Mouse (Mus musculus) CH12.LX (cell line): Measurements from ENCODE around the gene Ttc30b. TPM values are rescaled to one million over a fixed set of nuclear protein-coding genes. Genes with fewer than 3 reads are reported as not detected.

ENCODE experiments used
- DNase-seq: peaks from one replicate; pipeline ENCODE4 v3.0.0-alpha.2; 2013; ENCODE audit errors: extremely low read depth
- H3K27ac ChIP-seq: 2 replicates; pipeline ENCODE4 v1.5.1; 2012; ENCODE audit warnings: low read depth, mild to moderate bottlenecking, control low read depth, moderate library complexity; ENCODE audit not compliant: insufficient read depth
- H3K27me3 ChIP-seq: replicated peaks from 2 replicates; pipeline ENCODE3; 2012; ENCODE audit warnings: inconsistent platforms
- H3K36me3 ChIP-seq, 2 experiments: replicated peaks in 1 of 2; 2 replicates each; pipeline versions ENCODE3 to v1.6.1; 2012; ENCODE audit warnings: inconsistent platforms in 1 of 2, low read length in 1 of 2, mild to moderate bottlenecking in 1 of 2, mixed read lengths in 1 of 2, moderate library complexity in 1 of 2; ENCODE audit not compliant: control insufficient read depth in 1 of 2, insufficient read depth in 1 of 2
- H3K4me1 ChIP-seq, 2 experiments: 2 replicates each; pipeline ENCODE4 v1.6.1; 2012; ENCODE audit warnings: inconsistent platforms in 1 of 2, moderate library complexity in 1 of 2; ENCODE audit not compliant: insufficient read depth in 2 of 2, control insufficient read depth in 1 of 2
- H3K4me2 ChIP-seq: 2 replicates; pipeline ENCODE4 v1.6.1; 2012; ENCODE audit warnings: low read depth, mild to moderate bottlenecking, control low read depth; ENCODE audit not compliant: poor library complexity, insufficient read depth, severe bottlenecking
- H3K4me3 ChIP-seq, 3 experiments: fragments of 150-350 bp in 1 of 3; sonication (generic) in 1 of 3; replicated peaks in 1 of 3; 2 replicates each; pipeline versions ENCODE3 to v1.5.1; 2011 to 2012; ENCODE audit warnings: low read depth in 2 of 3, low read length in 2 of 3, mild to moderate bottlenecking in 2 of 3, moderate library complexity in 2 of 3, control low read depth in 1 of 3, improper control_type of control experiment in 1 of 3, inconsistent platforms in 1 of 3, mixed read lengths in 1 of 3; ENCODE audit not compliant: poor library complexity in 1 of 3
- H3K79me2 ChIP-seq: replicated peaks from 2 replicates; pipeline ENCODE4 v1.6.1; 2012; ENCODE audit warnings: mild to moderate bottlenecking, moderate library complexity; ENCODE audit not compliant: control insufficient read depth, poor library complexity, insufficient read depth, severe bottlenecking; ENCODE audit errors: extremely low read depth
- H3K9ac ChIP-seq: 2 replicates; pipeline ENCODE4 v1.6.1; 2012; ENCODE audit warnings: low read depth, mild to moderate bottlenecking, control low read depth, moderate library complexity; ENCODE audit not compliant: insufficient read depth
- H3K9me3 ChIP-seq: replicated peaks from 2 replicates; pipeline ENCODE3; 2012; ENCODE audit warnings: low read length, inconsistent platforms, mixed read lengths
- CHD2 ChIP-seq: IDR thresholded peaks from 2 replicates; pipeline ENCODE4 v1.6.1; 2011; ENCODE audit warnings: low read length, improper control_type of control experiment
- CTCF ChIP-seq, 2 experiments: IDR thresholded peaks in 1 of 2; conservative IDR thresholded peaks in 1 of 2; 2 replicates each; pipeline ENCODE4 v1.5.1; 2011 to 2012; ENCODE audit warnings: low read depth in 2 of 2, low read length in 2 of 2, improper control_type of control experiment in 1 of 2, inconsistent platforms in 1 of 2, mild to moderate bottlenecking in 1 of 2, moderate library complexity in 1 of 2
- EP300 ChIP-seq: IDR thresholded peaks from 2 replicates; pipeline ENCODE4 v1.6.1; 2011; ENCODE audit warnings: low read length, improper control_type of control experiment
- JUN ChIP-seq: IDR thresholded peaks from 2 replicates; pipeline ENCODE4 v1.6.1; 2011; ENCODE audit warnings: low read depth, mild to moderate bottlenecking, low read length, improper control_type of control experiment, moderate library complexity; ENCODE audit not compliant: insufficient read depth
- MAFK ChIP-seq: IDR thresholded peaks from 2 replicates; pipeline ENCODE4 v1.6.1; 2011; ENCODE audit warnings: low read length, improper control_type of control experiment; ENCODE audit not compliant: insufficient replicate concordance
- MAZ ChIP-seq: IDR thresholded peaks from 2 replicates; pipeline ENCODE4 v1.6.1; 2012; ENCODE audit warnings: low read depth, mild to moderate bottlenecking, inconsistent platforms, low read length, improper control_type of control experiment, moderate library complexity
- MEF2A ChIP-seq: IDR thresholded peaks from 2 replicates; pipeline ENCODE4 v1.6.1; 2014; ENCODE audit warnings: low read depth, mild to moderate bottlenecking, inconsistent platforms, low read length, improper control_type of control experiment, borderline replicate concordance
- PAX5 ChIP-seq: IDR thresholded peaks from 2 replicates; pipeline ENCODE4 v1.6.1; 2012; ENCODE audit warnings: low read length, inconsistent platforms, mixed read lengths
- POLR2A ChIP-seq: IDR thresholded peaks from 2 replicates; pipeline ENCODE4 v1.6.1; 2011; ENCODE audit warnings: low read depth, mild to moderate bottlenecking, improper control_type of control experiment, low read length
- POLR2AphosphoS2 ChIP-seq: IDR thresholded peaks from 2 replicates; pipeline ENCODE4 v1.6.1; 2011; ENCODE audit warnings: low read depth, low read length, improper control_type of control experiment
- RAD21 ChIP-seq: IDR thresholded peaks from 2 replicates; pipeline ENCODE4 v1.6.1; 2011; ENCODE audit warnings: low read depth, mild to moderate bottlenecking, low read length, improper control_type of control experiment, moderate library complexity
- TCF12 ChIP-seq: IDR thresholded peaks from 2 replicates; pipeline ENCODE4 v1.6.1; 2014; ENCODE audit warnings: low read depth, mild to moderate bottlenecking, inconsistent platforms, low read length, improper control_type of control experiment
- USF1 ChIP-seq: IDR thresholded peaks from 2 replicates; pipeline ENCODE4 v1.6.1; 2014; ENCODE audit warnings: low read depth, mild to moderate bottlenecking, inconsistent platforms, low read length, improper control_type of control experiment
- ZMIZ1 ChIP-seq: IDR thresholded peaks from 2 replicates; pipeline ENCODE4 v1.6.1; 2012; ENCODE audit warnings: low read depth, mild to moderate bottlenecking, inconsistent platforms, low read length, improper control_type of control experiment
- dilution Hi-C: fragments of 300-500 bp; cut with MboI; formaldehyde crosslinking; loops from 2 replicates; pipeline ENCODE4 v1.14.3; 2020; ENCODE audit warnings: low sequenced_read_pairs; ENCODE audit not compliant: extremely low pct_unique_long_range_greater_than_20kb, extremely low pct_ligation_motif_present
- in situ Hi-C: fragments of 300-500 bp; cut with MboI; formaldehyde crosslinking; loops from 3 replicates; pipeline ENCODE4 v1.14.3; 2019; ENCODE audit warnings: low sequenced_read_pairs, low pct_ligation_motif_present, low pct_unique_long_range_greater_than_20kb, mixed read lengths
- polyA plus RNA-seq: library from polyadenylated mRNA; unstranded; fragments of >175 nt; gene quantifications from 2 replicates; pipeline ENCODE4 v1.2.1, GENCODE M21; 2012; ENCODE audit warnings: low read depth; ENCODE audit not compliant: insufficient read length
- total RNA-seq, 2 experiments: library from RNA; depleted of rRNA; stranded (reverse); fragments of 300-350 nt in 1 of 2; fragments of >200 nt in 1 of 2; gene quantifications; 2 replicates each; pipeline ENCODE4 v1.2.3; 2012 to 2014

Gene Ttc30b
- total and polyA plus RNA-seq, 3 experiments, result 0.59 to 2.6 (median 1.5) TPM

DNA sequence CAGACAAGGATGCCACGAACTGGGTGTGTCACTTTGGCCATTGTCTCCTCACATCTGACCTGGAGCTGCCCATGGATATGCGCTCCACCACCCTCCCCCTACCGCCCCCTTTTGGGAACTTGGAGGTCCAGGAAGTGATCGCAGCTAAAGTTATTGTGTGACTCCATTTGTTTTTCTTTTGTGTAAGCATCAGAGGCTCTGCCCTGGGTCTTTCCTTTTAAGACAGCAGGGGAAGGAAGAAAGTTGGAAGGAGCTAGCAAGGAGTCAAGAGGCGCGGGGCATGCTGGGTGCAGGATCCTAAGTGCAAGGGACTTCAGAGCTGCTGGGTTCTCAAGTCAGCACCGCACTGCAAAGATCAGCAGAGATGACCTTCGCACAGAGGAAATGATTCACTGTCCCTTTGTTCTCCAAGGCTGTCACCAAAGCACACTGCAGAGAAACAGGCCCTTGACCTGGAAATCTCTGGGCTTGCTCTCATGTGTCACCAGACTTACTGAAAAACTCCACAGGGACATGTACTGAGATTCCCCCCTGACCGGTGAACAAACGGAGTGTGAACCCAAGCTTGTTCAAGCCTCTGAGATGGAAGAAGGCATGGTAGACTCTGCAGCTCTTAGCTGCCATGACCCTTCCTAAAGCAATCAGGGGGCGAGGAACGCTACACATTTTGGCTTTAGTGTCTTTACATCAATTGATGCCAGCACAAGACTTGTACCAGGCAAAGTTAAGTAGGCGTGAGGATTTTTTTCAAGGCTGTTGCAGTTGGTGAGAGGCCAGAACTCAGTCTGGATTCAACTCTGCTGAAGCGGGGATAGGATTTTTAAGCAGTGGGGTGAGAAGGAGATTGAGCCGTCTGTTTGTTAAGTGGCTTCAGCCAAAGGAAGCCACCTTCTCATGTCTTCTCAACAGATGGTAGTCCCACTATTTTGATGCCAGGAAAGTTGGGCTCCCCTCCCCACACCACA, 22.3 kb upstream of the Ttc30b start (continued):
- no peak for TF ChIP-seq USF1

- TF ChIP-seq POLR2AphosphoS2, result no peak
- TF ChIP-seq EP300, result no peak
- no peak for TF ChIP-seq RAD21
- no peak for TF ChIP-seq TCF12
- no peak for TF ChIP-seq MEF2A
- no peak for TF ChIP-seq USF1
- no peaks in the 10 kb centered on the region for H3K27me3 ChIP-seq
- H3K27ac ChIP-seq, result no peak overlapping the region
- in situ Hi-C loops (loop anchor here (10.0 kb wide), 3 partner anchors 75 to 345 kb away; no protein-coding TSS in a partner anchor), dilution Hi-C loops (no loop called here)
- H3K4me3 ChIP-seq, result no peak overlapping the region
- no peak overlapping the region for H3K4me2 ChIP-seq
- H3K4me1 ChIP-seq, result peaks cover 0 to 11% of the 10 kb centered on the region in 2 experiments; a peak in 2 of 4 replicates
- no peaks in the 10 kb centered on the region for H3K36me3 ChIP-seq
- H3K9ac ChIP-seq, result no peak overlapping the region
- no peaks in the 10 kb centered on the region for H3K79me2 ChIP-seq
- no peak for DNase-seq
- H3K9me3 ChIP-seq, result no peaks in the 10 kb centered on the region
Measured at GRCm38 (mm10) chr2:75959850-75960365, 21.5 kb upstream of the Ttc30b start.

DNA sequence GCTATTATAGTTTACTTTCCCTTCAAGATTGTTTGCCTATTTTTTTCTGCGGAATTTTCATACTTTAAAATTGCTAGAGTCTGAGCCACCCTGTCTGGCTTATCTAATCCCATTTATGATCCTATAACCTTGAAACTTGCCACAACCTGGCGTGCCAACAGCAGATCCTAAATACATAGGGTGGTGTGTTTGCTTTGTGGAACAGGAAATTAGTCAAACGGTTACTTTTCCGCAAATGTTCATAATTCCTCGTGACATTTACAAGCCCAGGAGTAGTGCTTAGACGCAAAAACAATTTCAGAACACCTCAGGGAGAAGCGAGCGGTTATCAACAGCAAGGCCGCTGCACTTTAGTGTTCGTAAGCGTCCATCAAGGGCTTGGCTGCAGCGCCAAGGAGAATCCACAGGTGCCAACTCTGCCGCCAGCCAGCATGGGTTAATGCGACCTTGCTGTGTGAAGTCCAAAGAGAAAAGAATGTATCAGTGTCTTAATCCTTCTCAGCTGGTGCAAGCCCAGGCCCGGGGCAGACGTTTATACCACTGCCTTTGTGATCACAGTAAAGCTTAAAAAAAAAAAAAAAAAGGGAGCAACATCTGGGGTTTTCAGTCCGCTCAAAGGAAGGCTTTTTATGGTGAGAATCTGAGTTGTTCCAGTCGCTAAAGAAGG, 20.9 kb upstream of the Ttc30b start:
- Histone ChIP-seq H3K9ac (no peak overlapping the region), H3K27ac (no peak overlapping the region), H3K79me2 (no peaks in the 10 kb centered on the region), H3K4me2 (no peak overlapping the region), H3K9me3 (no peaks in the 10 kb centered on the region), H3K36me3 (no peaks in the 10 kb centered on the region), H3K4me1 (peaks cover 0 to 8% of the 10 kb centered on the region in 2 experiments; a peak in 1 of 4 replicates), H3K27me3 (no peaks in the 10 kb centered on the region), H3K4me3 (no peak overlapping the region)
- DNase-seq, result no peak
- dilution Hi-C loops (no loop called here), in situ Hi-C loops (loop anchor here (10.0 kb wide), 2 partner anchors 75 to 345 kb away; no protein-coding TSS in a partner anchor)
- TF ChIP-seq MAZ, result no peak
- no peak for TF ChIP-seq ZMIZ1
- TF ChIP-seq PAX5, result no peak
- no peak for TF ChIP-seq MAFK
- no peak for TF ChIP-seq USF1
- no peak for TF ChIP-seq POLR2A
- TF ChIP-seq CHD2, result no peak
- no peak for TF ChIP-seq JUN
- no peak for TF ChIP-seq CTCF (conservative IDR thresholded peaks at IDR 0.05 in 1 of 2, IDR thresholded peaks at IDR 0.05 in 1 of 2; ENCODE audit: low read depth in 2 of 2, low read length in 2 of 2)
